Mouse (Mus musculus) CH12.LX (cell line): ENCODE measurements at regions not wholly inside any gene's neighbourhood (a gene's known extent, or its start where the extent isn't known, plus 50 kb on each side); places are given as distances from the start of the nearest gene placed in this dataset.

Experiments used
- DNase-seq: peaks from one replicate; pipeline ENCODE4 v3.0.0-alpha.2; 2013; ENCODE audit errors: extremely low read depth
- H3K27ac ChIP-seq: 2 replicates; pipeline ENCODE4 v1.5.1; 2012; ENCODE audit warnings: low read depth, mild to moderate bottlenecking, control low read depth, moderate library complexity; ENCODE audit not compliant: insufficient read depth
- H3K27me3 ChIP-seq: replicated peaks from 2 replicates; pipeline ENCODE3; 2012; ENCODE audit warnings: inconsistent platforms
- H3K36me3 ChIP-seq, 2 experiments: replicated peaks in 1 of 2; 2 replicates each; pipeline versions ENCODE3 to v1.6.1; 2012; ENCODE audit warnings: inconsistent platforms in 1 of 2, low read length in 1 of 2, mild to moderate bottlenecking in 1 of 2, mixed read lengths in 1 of 2, moderate library complexity in 1 of 2; ENCODE audit not compliant: control insufficient read depth in 1 of 2, insufficient read depth in 1 of 2
- H3K4me1 ChIP-seq, 2 experiments: 2 replicates each; pipeline ENCODE4 v1.6.1; 2012; ENCODE audit warnings: inconsistent platforms in 1 of 2, moderate library complexity in 1 of 2; ENCODE audit not compliant: insufficient read depth in 2 of 2, control insufficient read depth in 1 of 2
- H3K4me2 ChIP-seq: 2 replicates; pipeline ENCODE4 v1.6.1; 2012; ENCODE audit warnings: low read depth, mild to moderate bottlenecking, control low read depth; ENCODE audit not compliant: poor library complexity, insufficient read depth, severe bottlenecking
- H3K4me3 ChIP-seq, 3 experiments: fragments of 150-350 bp in 1 of 3; sonication (generic) in 1 of 3; replicated peaks in 1 of 3; 2 replicates each; pipeline versions ENCODE3 to v1.5.1; 2011 to 2012; ENCODE audit warnings: low read depth in 2 of 3, low read length in 2 of 3, mild to moderate bottlenecking in 2 of 3, moderate library complexity in 2 of 3, control low read depth in 1 of 3, improper control_type of control experiment in 1 of 3, inconsistent platforms in 1 of 3, mixed read lengths in 1 of 3; ENCODE audit not compliant: poor library complexity in 1 of 3
- H3K79me2 ChIP-seq: replicated peaks from 2 replicates; pipeline ENCODE4 v1.6.1; 2012; ENCODE audit warnings: mild to moderate bottlenecking, moderate library complexity; ENCODE audit not compliant: control insufficient read depth, poor library complexity, insufficient read depth, severe bottlenecking; ENCODE audit errors: extremely low read depth
- H3K9ac ChIP-seq: 2 replicates; pipeline ENCODE4 v1.6.1; 2012; ENCODE audit warnings: low read depth, mild to moderate bottlenecking, control low read depth, moderate library complexity; ENCODE audit not compliant: insufficient read depth
- H3K9me3 ChIP-seq: replicated peaks from 2 replicates; pipeline ENCODE3; 2012; ENCODE audit warnings: low read length, inconsistent platforms, mixed read lengths
- CTCF ChIP-seq, 2 experiments: IDR thresholded peaks in 1 of 2; conservative IDR thresholded peaks in 1 of 2; 2 replicates each; pipeline ENCODE4 v1.5.1; 2011 to 2012; ENCODE audit warnings: low read depth in 2 of 2, low read length in 2 of 2, improper control_type of control experiment in 1 of 2, inconsistent platforms in 1 of 2, mild to moderate bottlenecking in 1 of 2, moderate library complexity in 1 of 2
- E2F4 ChIP-seq: IDR thresholded peaks from 2 replicates; pipeline ENCODE4 v1.6.1; 2011; ENCODE audit warnings: low read depth, low read length, improper control_type of control experiment; ENCODE audit not compliant: insufficient replicate concordance
- GABPA ChIP-seq: IDR thresholded peaks from 2 replicates; pipeline ENCODE4 v1.6.1; 2012; ENCODE audit warnings: low read depth, low read length, improper control_type of control experiment, inconsistent platforms; ENCODE audit not compliant: insufficient replicate concordance
- KAT2A ChIP-seq: IDR thresholded peaks from 2 replicates; pipeline ENCODE4 v1.6.1; 2012; ENCODE audit warnings: low read length, improper control_type of control experiment, inconsistent platforms; ENCODE audit not compliant: insufficient replicate concordance
- MEF2A ChIP-seq: IDR thresholded peaks from 2 replicates; pipeline ENCODE4 v1.6.1; 2014; ENCODE audit warnings: low read depth, mild to moderate bottlenecking, inconsistent platforms, low read length, improper control_type of control experiment, borderline replicate concordance
- MYC ChIP-seq: IDR thresholded peaks from 2 replicates; pipeline ENCODE4 v1.6.1; 2011; ENCODE audit warnings: low read depth, mild to moderate bottlenecking, improper control_type of control experiment, low read length
- NRF1 ChIP-seq: IDR thresholded peaks from 2 replicates; pipeline ENCODE4 v1.6.1; 2014; ENCODE audit warnings: low read depth, mild to moderate bottlenecking, inconsistent platforms, low read length, improper control_type of control experiment, moderate library complexity
- PAX5 ChIP-seq: IDR thresholded peaks from 2 replicates; pipeline ENCODE4 v1.6.1; 2012; ENCODE audit warnings: low read length, inconsistent platforms, mixed read lengths
- POLR2A ChIP-seq: IDR thresholded peaks from 2 replicates; pipeline ENCODE4 v1.6.1; 2011; ENCODE audit warnings: low read depth, mild to moderate bottlenecking, improper control_type of control experiment, low read length
- POLR2AphosphoS2 ChIP-seq: IDR thresholded peaks from 2 replicates; pipeline ENCODE4 v1.6.1; 2011; ENCODE audit warnings: low read depth, low read length, improper control_type of control experiment
- RCOR1 ChIP-seq: conservative IDR thresholded peaks from 2 replicates; pipeline ENCODE4 v1.6.1; 2012; ENCODE audit warnings: low read depth, mild to moderate bottlenecking, inconsistent platforms, low read length, improper control_type of control experiment
- SIN3A ChIP-seq: IDR thresholded peaks from 2 replicates; pipeline ENCODE4 v1.6.1; 2012; ENCODE audit warnings: low read length, improper control_type of control experiment, inconsistent platforms
- TBP ChIP-seq: conservative IDR thresholded peaks from 2 replicates; pipeline ENCODE4 v1.6.1; 2011; ENCODE audit warnings: low read depth, low read length, improper control_type of control experiment
- TCF12 ChIP-seq: IDR thresholded peaks from 2 replicates; pipeline ENCODE4 v1.6.1; 2014; ENCODE audit warnings: low read depth, mild to moderate bottlenecking, inconsistent platforms, low read length, improper control_type of control experiment
- USF1 ChIP-seq: IDR thresholded peaks from 2 replicates; pipeline ENCODE4 v1.6.1; 2014; ENCODE audit warnings: low read depth, mild to moderate bottlenecking, inconsistent platforms, low read length, improper control_type of control experiment
- ZC3H11A ChIP-seq: IDR thresholded peaks from 2 replicates; pipeline ENCODE4 v1.6.1; 2012; ENCODE audit warnings: low read depth, mild to moderate bottlenecking, inconsistent platforms, low read length, improper control_type of control experiment
- ZKSCAN1 ChIP-seq: IDR thresholded peaks from 2 replicates; pipeline ENCODE4 v1.6.1; 2012; ENCODE audit warnings: low read depth, inconsistent platforms, low read length, improper control_type of control experiment, borderline replicate concordance
- ZMIZ1 ChIP-seq: IDR thresholded peaks from 2 replicates; pipeline ENCODE4 v1.6.1; 2012; ENCODE audit warnings: low read depth, mild to moderate bottlenecking, inconsistent platforms, low read length, improper control_type of control experiment
- ZNF384 ChIP-seq: IDR thresholded peaks from 2 replicates; pipeline ENCODE4 v1.6.1; 2012; ENCODE audit warnings: low read depth, low read length, improper control_type of control experiment, inconsistent platforms
- dilution Hi-C: fragments of 300-500 bp; cut with MboI; formaldehyde crosslinking; loops from 2 replicates; pipeline ENCODE4 v1.14.3; 2020; ENCODE audit warnings: low sequenced_read_pairs; ENCODE audit not compliant: extremely low pct_unique_long_range_greater_than_20kb, extremely low pct_ligation_motif_present
- in situ Hi-C: fragments of 300-500 bp; cut with MboI; formaldehyde crosslinking; loops from 3 replicates; pipeline ENCODE4 v1.14.3; 2019; ENCODE audit warnings: low sequenced_read_pairs, low pct_ligation_motif_present, low pct_unique_long_range_greater_than_20kb, mixed read lengths

DNA sequence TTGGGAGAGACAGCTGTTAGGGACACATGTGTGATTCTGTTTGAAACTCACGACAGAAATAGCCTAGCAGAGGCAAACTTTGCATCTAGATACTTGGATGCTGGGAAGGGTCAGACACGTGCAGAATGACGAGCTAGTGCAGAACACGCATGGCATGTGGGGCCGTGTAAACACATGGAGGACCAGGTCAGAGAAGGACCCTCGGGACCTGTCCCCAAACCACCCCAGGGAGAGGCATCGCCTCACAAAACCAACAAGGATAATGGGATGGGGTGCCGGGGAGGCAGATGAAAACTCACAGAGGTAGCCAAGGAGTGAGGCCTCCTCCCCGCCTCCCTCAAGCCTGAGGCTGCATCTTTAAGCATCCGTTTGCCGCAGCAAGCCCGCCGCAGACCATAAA, 159.6 kb downstream of the Utp6 start:
- H3K27ac ChIP-seq = no peak overlapping the region
- peaks cover 6 to 23% of the 10 kb centered on the region in 2 experiments for H3K4me1 ChIP-seq
- H3K36me3 ChIP-seq = no peaks in the 10 kb centered on the region
- TF ChIP-seq GABPA (no peak), TBP (no peak), MEF2A (no peak)
- H3K9me3 ChIP-seq = peaks cover 13% of the 10 kb centered on the region
- in situ Hi-C loops = no loop called here
- H3K4me3 ChIP-seq = no peak overlapping the region
- no peak overlapping the region for H3K9ac ChIP-seq
- no peaks in the 10 kb centered on the region for H3K79me2 ChIP-seq
- H3K27me3 ChIP-seq = no peaks in the 10 kb centered on the region
- no peak for DNase-seq
- dilution Hi-C loops = no loop called here
- no peak overlapping the region for H3K4me2 ChIP-seq

- Histone ChIP-seq H3K4me1 (peaks cover 0 to under 1% of the 10 kb centered on the region in 2 experiments; a peak in 1 of 4 replicates), H3K36me3 (no peaks in the 10 kb centered on the region), H3K27me3 (no peaks in the 10 kb centered on the region), H3K79me2 (no peaks in the 10 kb centered on the region), H3K4me3 (no peak overlapping the region), H3K9ac (no peak overlapping the region)
- in situ Hi-C loops = no loop called here
- TF ChIP-seq USF1 (no peak), E2F4 (no peak), POLR2AphosphoS2 (no peak), NRF1 (no peak), KAT2A (no peak), ZKSCAN1 (no peak), CTCF (conservative IDR thresholded peaks at IDR 0.05 in 1 of 2, IDR thresholded peaks at IDR 0.05 in 1 of 2; ENCODE audit: low read depth in 2 of 2, low read length in 2 of 2) (no peak), TCF12 (no peak), ZNF384 (no peak), PAX5 (no peak), ZMIZ1 (no peak), POLR2A (no peak), SIN3A (no peak), ZC3H11A (no peak), MYC (no peak), RCOR1 (no peak)
- TF ChIP-seq, all 38 proteins: peak for 0
- Histone ChIP-seq H3K27ac (no peak overlapping the region), H3K4me2 (no peak overlapping the region), H3K9me3 (peaks cover 9% of the 10 kb centered on the region)
- DNase-seq = no peak
- dilution Hi-C loops = no loop called here
Observed at GRCm38 (mm10) chr11:79800256-79800655, 161.9 kb downstream of the Utp6 start.
